Mouse (Mus musculus): ENCODE data around the gene Atic. TPM values are rescaled to one million over a fixed set of nuclear protein-coding genes. Genes with fewer than 3 reads are reported as not detected.

Gene Atic
- total and polyA plus RNA-seq, 3 experiments: 123 to 223 (median 187) TPM

DNA sequence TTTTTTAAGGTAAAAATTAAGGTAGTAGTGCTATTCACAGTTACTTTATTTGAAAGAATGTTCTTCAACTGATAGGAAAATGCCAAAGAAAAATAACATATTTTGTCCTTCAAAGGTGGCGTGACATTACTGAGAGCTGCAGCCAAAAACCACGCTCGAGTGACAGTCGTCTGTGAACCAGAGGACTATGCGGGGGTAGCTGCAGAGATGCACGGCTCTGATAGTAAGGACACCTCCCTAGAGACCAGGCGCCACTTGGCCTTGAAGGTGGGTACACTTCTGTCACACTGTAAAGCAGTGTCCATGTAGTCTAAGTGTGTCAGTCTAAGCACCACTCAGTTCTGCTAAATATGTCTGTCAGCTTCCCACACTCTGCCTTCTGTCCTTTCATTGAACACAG is 7.3 kb downstream of the Atic start:
- Histone ChIP-seq H3K79me2 (replicated peaks; ENCODE audit: control insufficient read depth, extremely low read depth, insufficient read depth, poor library complexity, severe bottlenecking) (peaks cover 21% of the 10 kb centered on the region), H3K4me1 (ENCODE audit: control insufficient read depth in 1 of 2, insufficient read depth in 2 of 2) (peaks cover 0 to 15% of the 10 kb centered on the region in 2 experiments; a peak in 2 of 4 replicates), H3K27ac (ENCODE audit: insufficient read depth, low read depth) (no peak overlapping the region), H3K27me3 (replicated peaks) (no peaks in the 10 kb centered on the region), H3K4me3 (replicated peaks in 1 of 3; ENCODE audit: low read depth in 2 of 3, low read length in 2 of 3, poor library complexity in 1 of 3) (no peak overlapping the region), H3K9me3 (replicated peaks; ENCODE audit: low read length) (peaks cover 4% of the 10 kb centered on the region), H3K4me2 (ENCODE audit: insufficient read depth, low read depth, poor library complexity, severe bottlenecking) (no peak overlapping the region), H3K9ac (ENCODE audit: insufficient read depth, low read depth) (no peak overlapping the region), H3K36me3 (replicated peaks in 1 of 2; ENCODE audit: control insufficient read depth in 1 of 2, insufficient read depth in 1 of 2, low read length in 1 of 2) (peaks cover 77 to 93% of the 10 kb centered on the region in 2 experiments)
- no peak for DNase-seq (ENCODE audit: extremely low read depth)
- TF ChIP-seq MYC (IDR thresholded peaks at IDR 0.05; ENCODE audit: low read depth, low read length): no peak
- no peak for TF ChIP-seq MXI1 (IDR thresholded peaks at IDR 0.05; ENCODE audit: low read depth, low read length)
- TF ChIP-seq UBTF (IDR thresholded peaks at IDR 0.05; ENCODE audit: low read depth, low read length): no peak
- no peak for TF ChIP-seq SIN3A (IDR thresholded peaks at IDR 0.05; ENCODE audit: low read length)
- TF ChIP-seq JUN (IDR thresholded peaks at IDR 0.05; ENCODE audit: insufficient read depth, low read depth, low read length): no peak
- no peak for TF ChIP-seq MAX (IDR thresholded peaks at IDR 0.05; ENCODE audit: low read length)
- TF ChIP-seq GABPA (IDR thresholded peaks at IDR 0.05; ENCODE audit: insufficient replicate concordance, low read depth, low read length): no peak
- no peak for TF ChIP-seq EP300 (IDR thresholded peaks at IDR 0.05; ENCODE audit: low read length)
- TF ChIP-seq USF2 (conservative IDR thresholded peaks at IDR 0.05; ENCODE audit: low read depth, low read length): no peak
- TF ChIP-seq PAX5 (IDR thresholded peaks at IDR 0.05; ENCODE audit: low read length): no peak
- no peak for TF ChIP-seq RAD21 (IDR thresholded peaks at IDR 0.05; ENCODE audit: low read depth, low read length)
- TF ChIP-seq POLR2A (IDR thresholded peaks at IDR 0.05; ENCODE audit: low read depth, low read length): no peak
- no peak for TF ChIP-seq POLR2AphosphoS2 (IDR thresholded peaks at IDR 0.05; ENCODE audit: low read depth, low read length)
- no peak for TF ChIP-seq E2F4 (IDR thresholded peaks at IDR 0.05; ENCODE audit: insufficient replicate concordance, low read depth, low read length)
- TF ChIP-seq ZMIZ1 (IDR thresholded peaks at IDR 0.05; ENCODE audit: low read depth, low read length): no peak
- no peak for TF ChIP-seq ETS1 (conservative IDR thresholded peaks at IDR 0.05; ENCODE audit: low read depth, low read length)
- no peak for TF ChIP-seq CHD1 (IDR thresholded peaks at IDR 0.05; ENCODE audit: low read depth, low read length)
- no peak for TF ChIP-seq SMC3 (IDR thresholded peaks at IDR 0.05; ENCODE audit: low read depth, low read length)
- in situ Hi-C loops (cut with MboI; ENCODE audit: low pct_ligation_motif_present, low pct_unique_long_range_greater_than_20kb, low sequenced_read_pairs): no loop called here
- dilution Hi-C loops (cut with MboI; ENCODE audit: extremely low pct_ligation_motif_present, extremely low pct_unique_long_range_greater_than_20kb, low sequenced_read_pairs): no loop called here

GRCm38 (mm10) chr1:71567884-71568605 is 11.1 kb downstream of the Atic start:
- dilution Hi-C loops (cut with MboI; ENCODE audit: extremely low pct_ligation_motif_present, extremely low pct_unique_long_range_greater_than_20kb, low sequenced_read_pairs) (no loop called here), in situ Hi-C loops (cut with MboI; ENCODE audit: low pct_ligation_motif_present, low pct_unique_long_range_greater_than_20kb, low sequenced_read_pairs) (no loop called here)
- DNase-seq (ENCODE audit: extremely low read depth): no peak
- TF ChIP-seq NELFE (IDR thresholded peaks at IDR 0.05; ENCODE audit: low read depth, low read length) (no peak), E2F4 (IDR thresholded peaks at IDR 0.05; ENCODE audit: insufficient replicate concordance, low read depth, low read length) (no peak), NRF1 (IDR thresholded peaks at IDR 0.05; ENCODE audit: low read depth, low read length) (no peak), CTCF (conservative IDR thresholded peaks at IDR 0.05 in 1 of 2, IDR thresholded peaks at IDR 0.05 in 1 of 2; ENCODE audit: low read depth in 2 of 2, low read length in 2 of 2) (no peak), ZMIZ1 (IDR thresholded peaks at IDR 0.05; ENCODE audit: low read depth, low read length) (no peak), ETS1 (conservative IDR thresholded peaks at IDR 0.05; ENCODE audit: low read depth, low read length) (no peak), JUN (IDR thresholded peaks at IDR 0.05; ENCODE audit: insufficient read depth, low read depth, low read length) (no peak), IRF4 (IDR thresholded peaks at IDR 0.05; ENCODE audit: low read depth, low read length) (no peak), CHD1 (IDR thresholded peaks at IDR 0.05; ENCODE audit: low read depth, low read length) (no peak), USF2 (conservative IDR thresholded peaks at IDR 0.05; ENCODE audit: low read depth, low read length) (no peak), RAD21 (IDR thresholded peaks at IDR 0.05; ENCODE audit: low read depth, low read length) (no peak), MXI1 (IDR thresholded peaks at IDR 0.05; ENCODE audit: low read depth, low read length) (no peak), ZKSCAN1 (IDR thresholded peaks at IDR 0.05; ENCODE audit: borderline replicate concordance, low read depth, low read length) (no peak), SIN3A (IDR thresholded peaks at IDR 0.05; ENCODE audit: low read length) (no peak), HCFC1 (IDR thresholded peaks at IDR 0.05; ENCODE audit: low read depth, low read length) (no peak), KAT2A (IDR thresholded peaks at IDR 0.05; ENCODE audit: insufficient replicate concordance, low read length) (no peak), BHLHE40 (IDR thresholded peaks at IDR 0.05; ENCODE audit: low read depth, low read length) (no peak), EP300 (IDR thresholded peaks at IDR 0.05; ENCODE audit: low read length) (no peak), PAX5 (IDR thresholded peaks at IDR 0.05; ENCODE audit: low read length) (no peak), RCOR1 (conservative IDR thresholded peaks at IDR 0.05; ENCODE audit: low read depth, low read length) (no peak)
- Histone ChIP-seq H3K36me3 (replicated peaks in 1 of 2; ENCODE audit: control insufficient read depth in 1 of 2, insufficient read depth in 1 of 2, low read length in 1 of 2) (peaks cover 80 to 93% of the 10 kb centered on the region in 2 experiments), H3K4me2 (ENCODE audit: insufficient read depth, low read depth, poor library complexity, severe bottlenecking) (no peak overlapping the region), H3K4me3 (replicated peaks in 1 of 3; ENCODE audit: low read depth in 2 of 3, low read length in 2 of 3, poor library complexity in 1 of 3) (no peak overlapping the region), H3K9me3 (replicated peaks; ENCODE audit: low read length) (peaks cover 4% of the 10 kb centered on the region), H3K79me2 (replicated peaks; ENCODE audit: control insufficient read depth, extremely low read depth, insufficient read depth, poor library complexity, severe bottlenecking) (peaks cover 3% of the 10 kb centered on the region; the same call in 1 of the 2 replicates), H3K4me1 (ENCODE audit: control insufficient read depth in 1 of 2, insufficient read depth in 2 of 2) (no peaks in the 10 kb centered on the region), H3K27me3 (replicated peaks) (no peaks in the 10 kb centered on the region), H3K27ac (ENCODE audit: insufficient read depth, low read depth) (no peak overlapping the region), H3K9ac (ENCODE audit: insufficient read depth, low read depth) (no peak overlapping the region)

Measured in CH12.LX (cell line).